Mouse (Mus musculus): ENCODE measurements around the gene Myo7a.

Myo7a gene

GRCm38 (mm10) chr7:98103002-98103941, 16.1 kb downstream of the Myo7a start:
- peak; percentile 73 for DNase-seq (ENCODE audit: low read depth, low spot score)

- no peak for DNase-seq (ENCODE audit: low read depth, low spot score)
Measured at GRCm38 (mm10) chr7:98102488-98102887, 16.8 kb downstream of the Myo7a start.

GRCm38 (mm10) chr7:98097557-98097956, 21.8 kb downstream of the Myo7a start:
- no peak for DNase-seq (ENCODE audit: low read depth, low spot score)

DNA sequence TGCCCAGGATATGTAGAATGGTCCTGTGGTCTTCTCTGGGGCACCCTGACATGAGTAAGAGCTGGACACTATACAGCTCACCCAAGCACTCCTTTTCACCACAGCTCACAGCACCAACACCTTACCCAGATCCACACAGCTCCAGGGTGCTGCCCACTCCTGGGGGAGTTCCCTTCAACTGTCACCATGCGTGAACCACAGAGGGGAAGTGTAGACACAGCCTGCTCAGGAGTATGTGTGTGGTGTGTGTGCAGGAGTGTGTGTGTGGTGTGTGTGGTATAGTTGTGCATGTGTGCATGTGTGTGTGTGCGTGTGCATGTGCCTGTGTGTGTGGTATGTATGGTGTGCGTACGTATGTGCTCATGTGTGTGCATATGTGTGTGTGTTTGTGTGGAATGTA, 23.5 kb downstream of the Myo7a start:
- no peak for DNase-seq (ENCODE audit: low read depth, low spot score)

GRCm38 (mm10) chr7:98086346-98086745, 33.0 kb downstream of the Myo7a start:
- DNase-seq (ENCODE audit: low read depth, low spot score), result no peak

DNA sequence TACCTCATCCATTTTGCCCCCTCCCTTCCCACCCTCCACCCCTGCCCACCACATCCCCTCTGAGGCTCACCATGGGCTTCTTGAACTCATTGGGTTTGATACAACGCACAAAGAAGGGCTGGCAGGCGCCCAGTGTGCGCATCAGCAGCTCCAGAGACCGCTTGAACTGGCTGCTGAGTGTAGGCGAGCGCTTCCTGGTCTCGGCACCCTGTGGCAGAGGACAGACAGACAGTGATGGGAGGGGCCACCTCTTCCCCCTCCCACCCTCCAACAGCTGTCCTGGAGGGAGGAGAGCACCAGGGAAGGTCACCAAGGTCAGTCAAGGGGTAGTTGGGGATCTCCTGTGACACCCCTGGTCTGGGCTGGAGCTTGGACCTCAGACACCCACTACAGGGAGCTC, 34.0 kb downstream of the Myo7a start:
- DNase-seq (ENCODE audit: low read depth, low spot score), result no peak

GRCm38 (mm10) chr7:98084541-98085293, 34.6 kb downstream of the Myo7a start:
- DNase-seq (ENCODE audit: low read depth, low spot score), result no peak

DNA sequence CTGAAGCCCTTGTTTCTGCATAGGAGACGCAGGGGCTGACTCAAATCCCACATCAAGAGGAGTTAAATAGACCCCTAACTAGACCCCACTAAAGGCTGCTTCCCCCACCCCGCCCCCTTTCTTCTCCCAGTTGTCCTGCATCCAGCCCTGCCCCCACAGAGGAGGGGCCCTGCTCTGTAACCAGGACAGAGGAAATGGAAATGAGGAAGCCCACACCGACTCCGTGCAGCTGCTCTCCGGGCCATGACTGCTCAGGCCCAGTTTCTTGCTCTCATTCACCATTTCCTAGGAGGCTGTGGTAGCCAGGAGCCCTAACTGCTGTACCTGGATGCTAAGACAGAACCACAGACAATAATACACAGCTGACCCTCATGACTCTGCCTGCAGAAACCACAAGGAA, 36.9 kb downstream of the Myo7a start:
- no peak for DNase-seq (ENCODE audit: low read depth, low spot score)

DNA sequence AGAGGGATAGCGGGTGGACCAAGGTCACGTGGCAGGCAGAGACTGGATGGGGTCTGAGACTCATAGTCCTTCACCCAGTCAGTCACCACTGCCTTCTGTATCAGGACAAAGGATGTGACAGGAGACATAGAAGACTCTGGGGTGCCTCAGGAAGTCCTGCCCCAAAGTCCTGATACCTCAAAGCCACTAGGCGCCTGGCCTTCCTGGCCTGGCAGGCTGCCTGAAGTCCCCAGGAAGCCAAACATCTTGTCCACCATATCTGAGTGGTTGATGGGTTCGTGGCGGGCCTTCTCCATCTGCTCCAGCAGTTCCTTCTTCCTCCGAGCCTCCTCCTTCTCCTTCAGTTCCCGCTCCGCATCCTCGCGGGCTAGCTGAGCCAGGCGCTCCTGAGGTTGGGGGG, 41.9 kb downstream of the Myo7a start:
- no peak for DNase-seq (ENCODE audit: low read depth, low spot score)

DNA sequence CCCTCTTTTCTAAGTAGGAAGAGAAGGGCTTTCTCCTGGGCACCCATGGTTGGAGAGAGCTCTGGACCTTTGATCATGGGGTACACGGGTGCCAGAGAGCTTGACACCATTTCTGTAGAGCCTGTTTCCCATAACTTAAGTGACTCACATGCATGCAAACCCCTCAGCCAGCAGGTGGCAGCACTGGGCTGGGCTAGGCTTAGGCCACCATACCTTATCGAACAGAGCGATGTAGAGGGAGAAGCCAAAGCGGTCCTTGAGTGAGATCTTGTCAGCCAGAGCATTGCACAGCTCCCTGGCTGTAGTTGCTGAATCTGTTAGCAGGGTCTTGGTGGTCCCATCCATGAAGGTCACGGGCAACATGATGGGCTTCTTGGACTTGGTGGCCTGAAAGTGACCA, 47.7 kb downstream of the Myo7a start:
- peak; percentile 83 for DNase-seq (ENCODE audit: low read depth, low spot score)

GRCm38 (mm10) chr7:98066229-98066628, 53.1 kb downstream of the Myo7a start:
- no peak for DNase-seq (ENCODE audit: low read depth, low spot score)

DNA sequence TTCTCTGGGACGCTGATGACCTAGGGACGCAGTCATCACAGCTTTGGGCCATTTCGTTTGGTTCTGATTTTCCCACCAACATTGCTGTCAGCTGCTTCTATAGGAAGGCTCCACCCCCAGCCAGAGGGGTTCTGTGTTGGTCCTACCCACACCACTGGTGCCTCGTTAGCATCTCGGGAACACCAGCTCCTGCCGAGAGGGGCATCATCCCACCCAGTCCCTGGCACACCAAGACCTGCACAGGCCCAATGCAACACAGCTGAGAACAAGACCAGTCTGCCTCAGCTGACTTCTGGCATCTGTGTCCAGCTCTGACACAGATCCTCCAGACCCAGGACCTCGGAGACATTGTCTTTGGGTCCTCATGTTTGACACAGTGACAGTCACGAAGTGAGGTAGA, 64.4 kb downstream of the Myo7a start:
- DNase-seq (ENCODE audit: low read depth, low spot score), result no peak

DNA sequence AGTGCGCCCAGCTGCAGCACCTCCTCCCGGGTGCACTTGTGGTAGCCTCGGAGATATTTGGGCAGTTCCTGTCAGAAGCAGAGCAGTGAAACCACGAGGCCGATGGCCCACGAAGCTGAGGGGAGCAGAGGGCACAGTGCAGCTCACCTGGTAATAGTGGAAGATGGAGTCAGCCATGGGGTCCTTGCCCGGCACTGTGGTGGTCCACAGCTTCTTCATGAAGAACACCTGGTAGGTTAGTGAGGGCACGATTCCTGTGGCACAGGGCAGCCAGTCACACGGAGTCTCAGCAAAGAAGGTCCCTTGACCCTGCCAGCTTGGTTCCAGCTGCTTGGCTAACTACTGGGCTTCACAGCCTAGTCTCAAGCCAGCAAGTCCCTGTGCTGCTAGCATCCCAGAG, 64.9 kb downstream of the Myo7a start:
- DNase-seq (ENCODE audit: low read depth, low spot score), result no peak

DNA sequence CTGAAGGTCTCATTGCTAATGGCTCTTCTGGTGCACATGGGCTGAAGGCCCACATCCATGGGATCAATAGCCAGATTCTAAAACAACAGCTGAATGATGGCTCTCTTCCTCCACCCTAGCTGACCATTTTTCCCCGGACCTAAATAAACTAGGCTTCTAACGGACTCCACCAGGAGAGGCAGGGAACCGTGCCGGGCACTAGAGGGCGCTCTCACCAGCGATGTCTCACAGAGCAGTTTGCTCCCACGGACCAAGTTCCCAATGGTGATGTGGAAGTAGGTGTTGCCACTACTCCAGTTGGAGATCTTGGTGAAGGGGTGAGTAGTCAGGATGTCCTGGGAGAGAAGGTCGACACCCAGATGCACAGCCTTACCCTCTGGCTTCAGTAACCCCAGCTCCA, 67.3 kb downstream of the Myo7a start:
- DNase-seq (ENCODE audit: low read depth, low spot score), result no peak

DNA sequence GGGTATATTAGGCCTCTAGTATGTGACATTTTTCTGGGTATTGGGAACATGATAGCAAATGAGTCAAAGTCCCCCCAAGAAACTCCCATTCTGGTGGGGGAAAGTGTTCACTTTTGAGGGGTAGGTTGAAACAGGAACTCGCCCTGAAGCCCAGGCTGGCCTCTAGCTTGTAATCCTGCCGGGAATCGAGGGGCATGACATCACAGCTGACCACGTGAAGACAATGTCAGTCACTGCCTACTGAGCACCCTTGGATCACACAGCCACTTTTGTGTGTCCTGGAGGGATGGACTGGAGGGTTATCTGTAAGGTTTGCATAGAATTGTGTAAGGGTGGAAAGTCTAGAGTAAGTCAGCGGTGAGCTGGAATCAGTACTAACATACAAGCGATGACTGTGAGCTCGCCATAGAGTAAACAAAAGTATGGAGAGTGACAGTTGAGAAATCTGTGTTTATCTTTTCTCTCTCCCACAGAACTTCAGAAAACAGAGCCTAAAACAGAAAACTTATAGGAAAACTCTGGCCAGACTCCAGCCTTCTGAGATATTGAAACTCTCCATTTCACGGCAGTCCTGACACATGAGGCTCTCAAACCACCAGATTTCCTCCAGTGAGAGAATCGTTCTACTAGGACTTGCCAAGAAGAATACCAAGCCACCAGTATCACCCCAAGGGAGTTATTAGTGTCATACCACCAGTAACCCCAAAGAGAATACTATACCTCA, 71.1 kb downstream of the Myo7a start:
- DNase-seq (ENCODE audit: low read depth, low spot score), result no peak

- DNase-seq (ENCODE audit: low read depth, low spot score), result no peak
Measured at GRCm38 (mm10) chr7:98002617-98003016, 116.7 kb downstream of the Myo7a start.

All from forelimb bud, embryonic 11.5 days (tissue).